Mouse (Mus musculus): ENCODE results near the gene Cuedc2.

Cuedc2 gene

GRCm38 (mm10) chr19:46306751-46307289 lies 31.7 kb downstream of the Cuedc2 start:
- no peak for DNase-seq (ENCODE audit: low read depth, low spot score)

- no peak for DNase-seq (ENCODE audit: low read depth, low spot score)
Measured at GRCm38 (mm10) chr19:46306268-46306610, 32.3 kb downstream of the Cuedc2 start.

DNA sequence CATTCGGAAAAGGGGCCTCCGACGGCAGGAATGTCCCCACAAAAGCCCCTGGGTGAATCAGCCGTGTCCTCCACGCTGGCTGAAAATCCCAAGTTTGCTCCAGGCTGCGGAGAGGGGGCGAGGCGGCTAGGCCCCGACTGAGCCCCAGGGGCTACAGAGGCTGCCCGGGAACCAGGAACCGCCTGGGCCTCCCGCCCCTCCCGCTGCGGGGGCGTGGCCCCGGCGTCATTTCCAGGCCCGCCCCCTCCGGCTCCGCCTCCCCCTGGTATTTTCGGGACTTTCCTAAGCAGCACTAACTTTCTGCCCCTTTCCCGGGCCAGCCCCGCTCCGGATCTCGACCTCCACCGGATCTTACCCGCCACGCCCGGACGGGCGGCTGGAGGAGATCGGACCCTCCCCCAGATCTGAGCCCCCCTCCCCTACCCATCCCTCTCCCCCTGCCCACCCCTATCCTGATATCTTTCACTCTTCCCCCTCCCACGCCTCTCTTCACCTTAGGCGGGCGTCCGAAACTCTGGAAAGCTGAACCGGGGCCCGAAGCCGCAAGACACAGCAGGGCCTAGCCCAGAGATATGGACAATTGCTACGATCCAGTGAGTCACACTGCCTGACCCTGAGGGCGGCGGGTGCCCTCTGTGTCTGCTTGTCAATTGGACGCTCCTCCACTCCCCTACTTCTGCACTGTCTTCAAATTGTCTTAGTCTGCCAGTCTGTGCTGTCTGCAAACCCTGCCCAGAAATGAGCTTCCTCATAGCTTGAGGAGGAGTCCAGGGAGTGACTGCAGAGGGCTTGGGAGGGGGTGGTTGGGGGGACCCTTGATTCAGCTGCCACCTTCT lies 32.9 kb downstream of the Cuedc2 start:
- DNase-seq (ENCODE audit: low read depth, low spot score): peak; percentile 81

GRCm38 (mm10) chr19:46304908-46305333 lies 33.6 kb downstream of the Cuedc2 start:
- DNase-seq (ENCODE audit: low read depth, low spot score): no peak

DNA sequence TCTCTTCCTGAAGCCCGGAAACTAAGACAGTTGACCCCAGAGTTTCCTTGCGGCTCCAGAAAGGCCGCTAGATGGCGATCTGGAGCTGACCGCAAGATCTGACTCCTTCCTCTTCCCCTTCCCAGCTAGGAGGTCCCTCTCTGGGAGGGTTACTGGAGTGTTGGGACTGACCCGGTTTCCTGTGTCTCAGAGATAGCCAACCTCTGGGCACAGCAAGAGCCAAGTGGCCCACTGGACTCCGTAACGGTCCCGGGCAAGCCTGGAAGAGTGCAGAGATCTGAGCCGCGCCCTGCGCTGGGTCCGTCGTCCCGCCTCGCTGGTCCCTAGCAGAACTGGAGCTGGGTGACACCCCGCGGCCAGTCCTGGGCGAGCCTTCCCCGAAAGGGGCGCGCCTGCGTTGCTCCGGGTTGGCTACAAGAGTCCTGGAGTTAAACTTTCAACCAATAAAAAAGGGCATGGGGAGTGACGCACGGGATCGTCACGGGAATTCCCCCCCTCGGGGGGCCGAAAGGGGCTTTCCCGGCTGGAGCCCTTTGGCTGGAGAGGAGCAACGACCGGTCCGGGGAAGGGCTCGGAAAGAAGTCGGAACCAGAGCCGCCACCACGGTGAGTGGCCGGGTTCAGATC lies 34.2 kb downstream of the Cuedc2 start, which contains the start of gene Nfkb2:
Nfkb2 (plus strand) TSS at position 105 of the 626 bp plus-strand sequence.
- DNase-seq (ENCODE audit: low read depth, low spot score): peak; percentile 81

- no peak for DNase-seq (ENCODE audit: low read depth, low spot score)
Measured at GRCm38 (mm10) chr19:46303251-46304215, 35.0 kb downstream of the Cuedc2 start.

DNA sequence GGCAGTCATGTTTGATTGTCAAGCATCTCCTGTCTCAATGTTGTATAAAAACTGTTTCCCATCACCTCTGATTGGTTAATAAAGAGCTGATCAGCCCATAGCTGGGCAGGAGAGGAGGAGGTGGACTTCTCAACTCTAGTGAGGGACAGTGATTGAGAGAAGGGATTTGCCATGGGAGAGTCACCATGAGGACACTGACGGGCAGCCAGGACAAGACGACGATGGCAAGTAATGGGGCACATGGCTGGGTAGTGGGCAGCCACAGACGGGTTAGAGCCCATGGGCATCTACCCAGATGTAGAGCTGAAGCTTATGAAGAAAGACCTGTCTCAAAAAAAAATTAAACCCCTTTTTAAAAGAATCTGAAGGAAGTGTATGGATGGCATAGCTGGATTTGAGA lies 36.0 kb downstream of the Cuedc2 start:
- no peak for DNase-seq (ENCODE audit: low read depth, low spot score)

- no peak for DNase-seq (ENCODE audit: low read depth, low spot score)
Measured at GRCm38 (mm10) chr19:46300294-46301045, 38.0 kb downstream of the Cuedc2 start.

- no peak for DNase-seq (ENCODE audit: low read depth, low spot score)
Measured at GRCm38 (mm10) chr19:46296938-46297337, 41.6 kb downstream of the Cuedc2 start.

GRCm38 (mm10) chr19:46290535-46291105 lies 47.9 kb downstream of the Cuedc2 start:
- DNase-seq (ENCODE audit: low read depth, low spot score): no peak

DNA sequence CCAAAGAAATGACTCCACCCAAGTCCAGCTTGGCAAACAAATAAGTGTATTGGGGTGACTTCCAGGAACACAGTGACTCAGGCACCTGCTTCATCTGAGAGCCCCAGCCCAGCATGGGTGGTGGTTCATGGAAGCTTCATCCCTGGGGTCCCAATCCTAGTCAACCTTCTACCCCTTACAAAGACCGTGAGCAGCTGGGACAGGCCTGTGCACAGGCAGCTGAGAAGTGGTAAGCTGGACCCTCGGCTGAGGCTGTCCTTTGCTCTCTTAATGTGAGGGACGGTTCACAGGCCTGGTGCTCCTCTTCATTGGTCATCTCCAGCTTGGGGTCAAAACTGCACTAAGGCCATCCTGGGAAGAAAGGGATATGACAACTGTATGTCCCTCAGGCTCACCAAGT lies 50.9 kb downstream of the Cuedc2 start:
- DNase-seq (ENCODE audit: low read depth, low spot score): no peak

GRCm38 (mm10) chr19:46286926-46287325 lies 51.6 kb downstream of the Cuedc2 start:
- no peak for DNase-seq (ENCODE audit: low read depth, low spot score)

DNA sequence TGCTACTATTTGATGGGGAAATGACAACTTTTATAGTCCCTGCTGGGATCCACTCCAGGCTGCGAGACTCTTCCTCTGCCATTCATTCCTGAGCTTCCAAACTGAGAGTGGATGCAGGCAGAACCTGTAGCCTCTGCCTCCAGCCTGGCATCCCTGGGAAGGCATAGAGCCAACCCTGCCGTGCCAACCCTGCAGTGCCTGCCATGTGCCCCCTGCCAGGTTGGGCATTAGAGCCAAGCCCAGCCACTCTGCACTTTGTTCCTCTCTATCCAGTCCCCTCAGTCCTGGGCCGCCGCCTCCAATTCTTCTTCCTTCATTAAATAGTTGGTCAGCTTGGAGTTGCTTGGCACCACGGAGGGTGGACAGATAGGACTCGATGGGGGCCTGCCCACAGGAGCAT lies 52.5 kb downstream of the Cuedc2 start:
- DNase-seq (ENCODE audit: low read depth, low spot score): no peak

GRCm38 (mm10) chr19:46285631-46286030 lies 52.9 kb downstream of the Cuedc2 start:
- no peak for DNase-seq (ENCODE audit: low read depth, low spot score)

GRCm38 (mm10) chr19:46284686-46285085 lies 53.8 kb downstream of the Cuedc2 start:
- DNase-seq (ENCODE audit: low read depth, low spot score): no peak

DNA sequence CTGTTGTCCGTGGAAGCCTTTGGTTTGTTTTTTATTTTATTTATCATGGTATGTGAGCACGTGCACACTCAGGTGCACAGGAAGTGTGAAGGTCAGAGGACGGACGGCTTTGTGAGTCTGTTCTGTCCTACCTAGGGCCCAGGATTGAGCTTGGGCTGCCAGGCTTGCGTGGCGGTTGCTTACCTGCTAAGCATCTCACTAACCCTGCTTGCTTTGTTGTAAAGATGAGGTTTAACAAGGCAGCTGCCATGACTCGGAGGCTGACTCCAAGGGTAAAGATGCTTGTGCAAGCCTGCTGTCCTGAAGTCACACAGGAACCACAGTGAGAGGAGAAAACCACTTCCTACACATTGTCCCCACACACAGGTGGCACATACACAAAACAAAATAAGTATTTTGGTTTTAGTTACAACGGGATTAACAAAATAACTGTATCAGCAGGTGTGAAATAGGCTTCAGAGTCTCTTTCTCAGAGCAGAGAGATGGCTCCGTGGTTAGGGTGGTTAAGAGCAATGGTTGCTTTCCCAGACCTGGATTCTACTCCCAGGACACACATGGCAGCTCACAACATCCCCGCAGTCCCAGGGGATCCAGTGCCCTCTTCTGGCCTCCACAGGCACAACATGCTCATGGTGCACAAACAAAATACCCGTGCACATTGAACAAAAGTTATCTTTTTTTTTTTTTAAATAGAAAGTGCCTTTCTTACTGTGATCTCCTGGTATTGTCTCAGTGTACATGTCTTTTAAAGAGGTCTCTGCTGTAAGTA lies 56.2 kb downstream of the Cuedc2 start:
- no peak for DNase-seq (ENCODE audit: low read depth, low spot score)
